Mouse (Mus musculus) forelimb bud, embryonic 11.5 days (tissue): ENCODE measurements around the gene Bfsp1.
A peak's percentile ranks its signal among the peaks of the same experiment; 100 is the strongest.

Source experiments
- DNase-seq: peaks from one replicate; pipeline ENCODE4 v3.0.0-alpha.2; 2012; ENCODE audit warnings: low read depth, low spot score

Bfsp1 gene

GRCm38 (mm10) chr2:143853447-143853846 is 9.5 kb downstream of the Bfsp1 start:
- no peak for DNase-seq

- DNase-seq: no peak
Observed at GRCm38 (mm10) chr2:143852295-143853275, 10.4 kb downstream of the Bfsp1 start.

DNA sequence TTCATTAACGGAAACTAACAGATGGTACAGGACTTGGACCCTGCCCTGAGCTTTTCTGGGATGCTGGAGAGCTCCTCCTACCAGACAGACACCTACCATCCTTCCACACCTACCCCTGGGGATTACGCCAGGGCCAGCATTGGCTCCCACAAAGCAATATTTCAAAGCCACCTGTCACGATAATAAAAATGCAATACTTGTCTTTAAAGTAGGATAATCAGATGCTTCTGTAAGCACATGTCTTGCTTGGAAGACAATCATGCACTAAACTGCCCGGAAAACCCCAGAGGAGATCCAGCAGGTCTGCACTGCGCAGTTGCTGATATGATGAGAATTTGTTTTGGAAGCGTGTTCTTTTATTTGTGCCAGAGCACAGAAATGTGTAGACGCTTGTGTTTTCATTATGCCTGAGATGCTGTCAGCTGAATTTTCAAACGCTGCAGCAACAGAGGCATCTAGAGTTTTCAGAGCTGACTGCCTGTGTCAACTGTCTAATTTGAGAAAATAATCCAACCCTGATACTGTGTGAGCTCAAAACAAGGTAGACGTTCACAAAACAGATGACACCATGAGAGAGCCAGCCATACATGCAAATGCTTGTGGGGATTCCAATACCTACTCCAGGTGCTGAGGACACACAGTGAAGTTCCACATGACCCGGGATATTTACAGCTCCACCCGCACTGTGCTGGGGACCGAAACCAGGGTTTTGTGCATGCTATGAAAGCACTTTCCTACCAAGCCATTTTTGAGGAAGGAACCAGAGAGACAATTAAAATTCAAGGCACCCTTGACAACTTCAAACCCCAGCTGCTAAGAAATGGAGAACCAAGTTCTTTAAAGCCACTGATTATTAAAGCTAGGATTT is 11.4 kb downstream of the Bfsp1 start:
- no peak for DNase-seq

- no peak for DNase-seq
Observed at GRCm38 (mm10) chr2:143847291-143847690, 15.7 kb downstream of the Bfsp1 start.

DNA sequence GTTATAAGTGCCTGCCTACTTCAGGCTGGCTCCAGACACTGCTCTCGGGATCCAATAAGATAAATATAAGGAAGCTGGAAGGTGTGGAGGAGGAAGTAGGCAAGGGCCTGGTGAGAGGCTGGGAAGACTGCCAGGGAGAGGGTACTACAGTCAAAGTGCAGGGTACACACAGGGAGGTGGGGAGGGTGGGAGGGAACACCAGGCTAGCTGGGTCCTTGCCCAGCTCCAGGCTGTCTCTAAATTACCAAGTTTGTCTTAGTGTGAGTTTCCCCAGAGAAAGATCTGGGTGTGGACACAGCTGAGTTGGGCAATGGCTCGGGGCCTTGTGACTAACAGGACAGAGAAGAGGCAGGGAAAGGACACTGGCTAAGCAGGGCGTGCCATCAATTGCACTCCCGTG is 16.2 kb downstream of the Bfsp1 start:
- DNase-seq: no peak

- DNase-seq: no peak
Observed at GRCm38 (mm10) chr2:143844779-143845178, 18.2 kb downstream of the Bfsp1 start.

DNA sequence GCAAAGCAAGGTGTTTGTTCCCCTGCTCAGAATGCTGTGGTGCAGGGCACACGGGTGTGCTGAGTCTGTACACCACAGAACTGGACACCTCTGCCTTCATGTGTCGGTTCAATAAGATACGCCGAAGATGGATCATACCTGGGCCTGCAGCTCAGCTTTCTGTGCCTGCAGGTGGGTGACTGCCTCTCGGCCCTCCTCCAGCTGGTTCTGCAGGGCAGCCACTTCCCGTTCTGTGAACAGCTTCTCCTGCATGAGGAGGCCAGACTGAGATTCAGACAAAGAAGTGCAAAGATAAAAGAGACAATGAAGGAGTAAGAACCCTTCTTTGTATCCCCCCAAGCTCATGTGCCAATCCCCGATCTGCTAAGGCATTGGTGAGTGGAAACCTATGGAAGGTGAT is 21.4 kb downstream of the Bfsp1 start:
- no peak for DNase-seq

DNA sequence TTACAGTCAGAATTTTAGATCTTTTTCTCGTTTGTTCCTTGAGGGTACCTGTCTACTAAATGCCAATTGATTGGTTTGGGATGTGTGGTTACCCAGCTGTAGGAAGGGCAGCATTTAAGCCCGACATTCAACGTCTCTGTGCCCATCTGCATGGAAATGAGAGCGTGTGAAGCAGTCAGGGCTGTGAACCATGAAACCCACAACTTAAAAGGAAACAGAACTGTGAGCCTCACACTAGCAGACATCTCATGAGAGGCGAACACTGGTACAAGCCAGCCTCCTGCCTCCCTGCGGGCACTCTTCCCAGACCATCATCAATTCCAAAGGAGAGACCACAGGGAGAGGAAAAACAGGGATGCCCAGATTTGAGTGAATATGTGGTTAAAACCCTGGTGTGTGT is 22.1 kb downstream of the Bfsp1 start:
- DNase-seq: no peak

DNA sequence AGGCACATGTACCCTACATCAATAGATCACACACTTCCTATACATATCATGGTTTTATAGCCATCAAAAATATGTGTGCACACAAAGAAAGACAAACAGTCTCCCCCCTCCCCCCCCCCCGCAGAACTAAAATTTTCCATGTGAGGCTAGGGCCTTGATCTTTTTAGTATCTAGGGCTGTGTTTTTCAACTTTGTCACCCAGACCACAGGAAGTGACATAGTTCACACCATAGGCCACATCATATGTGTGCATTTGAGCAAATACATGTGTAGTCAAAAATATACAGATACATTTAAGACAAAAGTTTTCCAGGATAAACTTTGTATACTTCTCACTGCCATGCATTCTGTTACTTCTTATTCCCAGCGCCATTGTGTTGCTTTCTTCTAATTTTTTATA is 23.5 kb downstream of the Bfsp1 start:
- no peak for DNase-seq

GRCm38 (mm10) chr2:143838698-143839097 is 24.3 kb downstream of the Bfsp1 start:
- DNase-seq: no peak

GRCm38 (mm10) chr2:143837291-143837701 is 25.7 kb downstream of the Bfsp1 start:
- DNase-seq: peak; percentile 86

DNA sequence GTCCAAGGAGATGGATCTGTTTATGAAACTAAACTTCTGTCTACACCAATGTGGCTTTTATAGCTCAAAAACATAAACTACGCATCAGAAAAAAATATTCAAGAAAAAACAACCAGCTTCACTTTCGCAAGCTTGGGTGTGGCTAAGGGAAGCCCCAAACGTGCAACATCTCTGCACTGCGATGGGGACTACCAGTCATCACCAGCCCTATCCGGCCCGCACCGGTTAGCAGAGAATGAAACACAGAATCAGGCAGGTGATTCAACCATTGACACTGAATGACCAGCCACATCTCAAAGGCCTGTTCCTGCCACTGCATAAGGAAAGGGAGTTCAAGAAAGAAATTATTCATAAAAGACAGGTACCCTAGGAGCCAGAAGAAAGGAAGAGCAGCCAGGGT is 27.2 kb downstream of the Bfsp1 start:
- DNase-seq: no peak

GRCm38 (mm10) chr2:143834082-143834481 is 28.9 kb downstream of the Bfsp1 start:
- peak; percentile 24 for DNase-seq

DNA sequence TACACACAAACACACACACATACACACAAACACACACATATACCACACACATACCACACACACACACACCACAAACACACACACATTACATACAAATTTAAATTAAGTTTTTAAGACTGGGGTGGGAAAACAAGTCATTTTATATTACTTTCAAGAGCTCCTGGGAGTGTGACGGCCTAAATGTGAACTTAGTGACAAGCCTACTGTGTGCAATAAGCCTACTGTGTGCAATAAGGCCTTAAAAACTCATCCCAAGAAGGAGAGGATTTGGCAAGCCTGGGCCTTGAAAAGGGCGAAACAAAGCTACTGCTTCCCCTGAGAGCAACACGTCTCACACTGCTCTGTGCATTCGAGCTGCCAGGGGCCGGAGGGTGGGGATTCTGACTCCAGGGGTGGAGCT is 30.3 kb downstream of the Bfsp1 start:
- DNase-seq: no peak

DNA sequence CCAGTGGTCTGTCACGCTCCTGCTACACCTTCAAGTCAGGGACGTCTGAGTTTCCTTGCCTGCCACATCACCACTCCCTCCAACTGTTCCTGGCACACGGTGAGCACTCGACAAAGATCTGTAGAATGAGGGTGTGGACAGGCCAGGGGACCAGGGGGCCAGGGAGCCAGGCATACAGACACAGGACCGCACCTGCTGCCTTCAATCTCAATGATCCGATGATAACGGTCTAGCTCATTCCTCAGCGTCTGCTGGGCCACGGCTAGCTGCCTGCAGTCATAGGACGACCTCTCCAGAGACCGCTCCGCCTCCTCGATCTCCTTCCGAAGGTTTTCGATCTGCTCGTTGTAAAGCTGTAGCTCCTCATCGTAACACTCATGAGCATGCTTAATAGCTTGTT is 31.3 kb downstream of the Bfsp1 start:
- no peak for DNase-seq

- DNase-seq: no peak
Observed at GRCm38 (mm10) chr2:143813461-143813860, 49.5 kb downstream of the Bfsp1 start.

- no peak for DNase-seq
Observed at GRCm38 (mm10) chr2:143812262-143812661, 50.7 kb downstream of the Bfsp1 start.

GRCm38 (mm10) chr2:143808789-143809188 is 54.2 kb downstream of the Bfsp1 start:
- no peak for DNase-seq

DNA sequence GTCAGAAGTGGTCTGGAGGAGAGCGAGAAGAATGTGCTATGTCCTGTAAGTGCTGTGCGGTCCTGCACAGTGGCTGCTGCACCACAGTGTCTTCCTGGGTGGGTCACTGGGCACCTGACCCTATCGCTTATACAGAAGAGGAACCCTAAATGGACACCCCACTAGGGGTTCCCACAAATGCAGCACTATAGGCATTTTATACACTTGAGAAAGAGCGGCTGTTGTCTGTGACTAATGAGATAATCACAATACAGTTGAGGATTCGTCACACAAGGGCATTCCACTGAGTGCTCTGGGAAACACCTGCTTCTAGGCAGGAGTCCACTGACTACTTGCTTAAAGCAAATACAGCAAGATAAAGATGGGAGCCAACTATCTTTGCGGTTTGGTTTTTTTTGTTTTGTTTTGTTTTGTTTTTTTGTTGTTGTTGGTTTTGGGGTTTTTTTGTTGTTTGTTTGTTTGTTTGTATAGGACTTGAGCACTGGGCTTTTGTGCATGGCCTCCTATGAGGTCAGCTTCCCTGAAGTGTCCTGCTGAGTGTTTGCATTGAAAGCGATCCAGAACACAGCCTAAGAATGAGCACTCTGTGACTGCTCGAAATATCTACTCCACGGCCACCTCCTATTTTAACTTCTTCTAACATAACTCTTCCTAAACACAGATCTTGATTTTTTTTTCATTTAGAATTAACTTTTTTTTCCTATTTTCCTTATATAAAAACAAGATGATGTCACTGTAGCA is 55.9 kb downstream of the Bfsp1 start:
- no peak for DNase-seq

DNA sequence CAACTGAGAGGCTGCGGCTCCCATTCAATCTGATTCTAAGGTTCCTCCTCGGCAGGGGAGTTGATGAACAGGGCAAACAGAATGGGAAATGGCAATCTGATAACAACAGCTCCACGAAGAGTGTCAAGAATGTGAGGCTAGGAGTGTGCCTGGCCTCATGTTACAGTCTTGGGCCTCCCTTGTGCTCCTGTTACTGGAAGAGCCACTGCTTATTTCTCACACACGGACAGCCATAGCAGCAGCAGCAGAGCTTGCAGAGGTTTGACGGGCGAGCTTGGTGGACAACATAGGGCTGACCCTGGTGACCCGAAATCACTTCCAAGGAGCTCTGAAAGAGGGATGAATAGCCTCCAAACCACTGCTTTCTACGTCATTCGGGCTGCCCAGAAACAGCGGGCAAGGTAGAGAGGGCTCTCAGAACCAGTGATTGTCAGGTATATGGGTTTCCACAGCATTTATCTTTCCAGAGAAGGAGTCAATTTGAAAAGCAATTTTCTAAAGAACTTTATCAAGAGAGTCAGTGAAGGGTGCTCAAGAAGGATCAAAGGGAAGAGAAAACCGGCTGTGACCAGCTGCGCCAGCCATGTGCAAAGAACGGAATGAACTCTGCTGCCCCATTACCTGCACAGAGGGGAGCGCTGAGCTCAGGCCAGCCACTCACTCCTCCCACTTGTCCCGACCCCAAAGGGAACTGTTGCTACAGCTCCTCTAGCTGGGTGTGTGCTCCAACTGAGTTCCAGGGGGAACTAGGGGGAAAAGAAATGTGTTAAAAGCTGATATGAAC is 56.6 kb downstream of the Bfsp1 start:
- no peak for DNase-seq

DNA sequence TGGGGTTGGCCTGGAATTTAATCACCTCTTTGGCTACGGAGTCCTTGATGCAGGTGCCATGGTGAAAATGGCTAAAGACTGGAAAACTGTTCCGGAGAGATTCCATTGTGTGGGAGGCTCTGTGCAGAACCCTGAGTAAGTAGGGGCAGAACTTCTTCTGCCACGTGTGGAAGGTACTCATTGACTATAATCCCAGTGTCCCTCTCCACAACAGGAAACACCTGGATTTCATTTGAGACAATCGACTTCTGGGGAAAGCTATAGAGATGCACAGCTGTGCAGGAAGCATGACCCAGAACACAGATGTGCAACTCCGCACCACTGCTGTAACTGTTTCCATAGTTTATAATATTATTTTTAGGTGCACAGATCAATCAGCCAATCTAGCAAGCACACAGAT is 61.9 kb downstream of the Bfsp1 start:
- peak; percentile 11 for DNase-seq
